22 mouse cellular contexts compared by ENCODE assay signal in genomic region chr10:94611228-94611968, GRCm38 (mm10).
DNase-seq lines count a peak whose midpoint lies in the region; ATAC-seq and TF ChIP-seq lines count a peak whose summit lies in the region.
"Had no signal": no experiment of that assay in that cellular context is flagged by ENCODE, and none has a peak within 500 bp of the region (broad histone marks: within the 10 kb centered on the region; RNA-seq: fewer than 3 reads in every experiment).

No protein-coding gene starts in this region.

- no peak for TF ChIP-seq CTCF in hindbrain, postnatal 0 days (IDR thresholded peaks at IDR 0.05; ENCODE audit: low read depth)

- H3K36me3 ChIP-seq in forebrain, embryonic 13.5 days (ENCODE audit: poor library complexity, severe bottlenecking) = no peaks in the 10 kb centered on the region
- H3K36me3 ChIP-seq in forebrain, embryonic 11.5 days (ENCODE audit: control insufficient read depth, insufficient read depth, low read length) = no peaks in the 10 kb centered on the region
- H3K36me3 ChIP-seq in hindbrain, postnatal 0 days (ENCODE audit: insufficient read depth, low read length) = no peaks in the 10 kb centered on the region
- H3K36me3 ChIP-seq in hindbrain, embryonic 13.5 days = no peaks in the 10 kb centered on the region
- H3K36me3 ChIP-seq in midbrain, embryonic 15.5 days (replicated peaks) = no peaks in the 10 kb centered on the region
- H3K36me3 ChIP-seq: embryonic facial prominence, embryonic 12.5 days; G1E; heart, embryonic 15.5 days; lung, embryonic 15.5 days; neural tube, embryonic 13.5 days had no signal

- ATAC-seq in forebrain, embryonic 13.5 days = no peak
- ATAC-seq in forebrain, embryonic 11.5 days (replicated peaks; ENCODE audit: low FRiP score) = no peak
- ATAC-seq in hindbrain, postnatal 0 days = peak; percentile 53; the same call in 1 of the 2 replicates
- ATAC-seq in hindbrain, embryonic 13.5 days (ENCODE audit: low FRiP score) = no peak
- peak; percentile 71 for ATAC-seq in midbrain, embryonic 15.5 days (replicated peaks)

- H3K4me2 ChIP-seq in forebrain, embryonic 13.5 days = no peak overlapping the region
- H3K4me2 ChIP-seq in forebrain, embryonic 11.5 days (ENCODE audit: low read depth, low read length, severe bottlenecking) = no peak overlapping the region
- H3K4me2 ChIP-seq in hindbrain, postnatal 0 days (ENCODE audit: low read depth, low read length) = peak overlapping the region; percentile 31; the same call in 1 of the 2 replicates
- H3K4me2 ChIP-seq in hindbrain, embryonic 13.5 days = no peak overlapping the region
- H3K4me2 ChIP-seq in midbrain, embryonic 15.5 days = peak overlapping the region; percentile 19; the same call in 1 of the 2 replicates
- H3K4me2 ChIP-seq: embryonic facial prominence, embryonic 12.5 days; heart, embryonic 15.5 days; liver, embryonic 11.5 days; lung, embryonic 15.5 days; neural tube, embryonic 13.5 days had no signal

- 66% methylated on average over 13 of the region's 13 CpGs for WGBS in forebrain, embryonic 13.5 days
- WGBS in forebrain, embryonic 11.5 days = 71% methylated on average over 13 of the region's 13 CpGs
- 30% methylated on average over 13 of the region's 13 CpGs for WGBS in hindbrain, postnatal 0 days
- WGBS in hindbrain, embryonic 13.5 days = 64% methylated on average over 13 of the region's 13 CpGs
- 23% methylated on average over 13 of the region's 13 CpGs for WGBS in midbrain, embryonic 15.5 days

- peak overlapping the region; percentile 54 for H3K27ac ChIP-seq in forebrain, embryonic 13.5 days
- no peak overlapping the region for H3K27ac ChIP-seq in forebrain, embryonic 11.5 days (ENCODE audit: low read depth, low read length)
- H3K27ac ChIP-seq in hindbrain, postnatal 0 days = peak overlapping the region; percentile 57
- no peak overlapping the region for H3K27ac ChIP-seq in hindbrain, embryonic 13.5 days
- peak overlapping the region; percentile 53; the same call in 1 of the 2 replicates for H3K27ac ChIP-seq in midbrain, embryonic 15.5 days
- H3K27ac ChIP-seq: embryonic facial prominence, embryonic 12.5 days; heart, embryonic 15.5 days; left cerebral cortex, adult 2 months; lung, embryonic 15.5 days; neural tube, embryonic 13.5 days had no signal

- H3K4me3 ChIP-seq in forebrain, embryonic 13.5 days = no peak overlapping the region
- H3K4me3 ChIP-seq in forebrain, embryonic 11.5 days (ENCODE audit: low read depth, low read length) = no peak overlapping the region
- no peak overlapping the region for H3K4me3 ChIP-seq in hindbrain, postnatal 0 days (ENCODE audit: low read length)
- H3K4me3 ChIP-seq in hindbrain, embryonic 13.5 days = no peak overlapping the region
- no peak overlapping the region for H3K4me3 ChIP-seq in midbrain, embryonic 15.5 days
- H3K4me3 ChIP-seq: embryonic facial prominence, embryonic 12.5 days; erythroblast, embryonic 14.5 days; heart, embryonic 15.5 days; left cerebral cortex, adult 2 months; lung, embryonic 15.5 days; neural tube, embryonic 13.5 days had no signal

- H3K9ac ChIP-seq in forebrain, embryonic 13.5 days = no peak overlapping the region
- H3K9ac ChIP-seq in forebrain, embryonic 11.5 days (ENCODE audit: low read length) = no peak overlapping the region
- no peak overlapping the region for H3K9ac ChIP-seq in hindbrain, postnatal 0 days (replicated peaks; ENCODE audit: low read length)
- H3K9ac ChIP-seq in hindbrain, embryonic 13.5 days = no peak overlapping the region
- H3K9ac ChIP-seq in midbrain, embryonic 15.5 days = no peak overlapping the region
- H3K9ac ChIP-seq: embryonic facial prominence, embryonic 12.5 days; heart, embryonic 15.5 days; lung, embryonic 15.5 days; neural tube, embryonic 13.5 days had no signal

- no peaks in the 10 kb centered on the region for H3K27me3 ChIP-seq in forebrain, embryonic 13.5 days
- no peaks in the 10 kb centered on the region for H3K27me3 ChIP-seq in forebrain, embryonic 11.5 days (ENCODE audit: control insufficient read depth, insufficient read depth, low read length)
- H3K27me3 ChIP-seq in hindbrain, postnatal 0 days (ENCODE audit: insufficient read depth, low read length) = no peaks in the 10 kb centered on the region
- H3K27me3 ChIP-seq in hindbrain, embryonic 13.5 days = 0 out of 2 replicates have a peak, but pooled peaks cover 4% of the 10 kb centered on the region
- H3K27me3 ChIP-seq in midbrain, embryonic 15.5 days (replicated peaks) = no peaks in the 10 kb centered on the region
- H3K27me3 ChIP-seq: embryonic facial prominence, embryonic 12.5 days; heart, embryonic 15.5 days; lung, embryonic 15.5 days; neural tube, embryonic 13.5 days had no signal

- no peaks in the 10 kb centered on the region for H3K9me3 ChIP-seq in forebrain, embryonic 13.5 days (replicated peaks)
- H3K9me3 ChIP-seq in forebrain, embryonic 11.5 days (ENCODE audit: control insufficient read depth, low read length) = no peaks in the 10 kb centered on the region
- H3K9me3 ChIP-seq in hindbrain, postnatal 0 days (ENCODE audit: low read length) = no peaks in the 10 kb centered on the region
- H3K9me3 ChIP-seq in hindbrain, embryonic 13.5 days = 0 out of 2 replicates have a peak, but pooled peaks cover 5% of the 10 kb centered on the region
- no peaks in the 10 kb centered on the region for H3K9me3 ChIP-seq in midbrain, embryonic 15.5 days
- H3K9me3 ChIP-seq: embryonic facial prominence, embryonic 12.5 days; G1E; heart, embryonic 15.5 days; lung, embryonic 15.5 days; neural tube, embryonic 13.5 days had no signal

- no peak for DNase-seq in forebrain, embryonic 11.5 days (ENCODE audit: low spot score)
- peak; percentile 73 for DNase-seq in hindbrain, postnatal 0 days (ENCODE audit: low spot score)
- DNase-seq in lung, postnatal 36 days = peak; percentile 28
- DNase-seq in lung, adult 18-20 months = no peak
- DNase-seq in kidney, postnatal 36 days = no peak
- DNase-seq: adrenal gland, postnatal 14 days; cerebellum, adult 8-10 months; gastrocnemius, postnatal 25 days; kidney, adult 11 months; right cerebral cortex, adult 18-20 months; thymus, postnatal 25 days had no signal

- H3K4me1 ChIP-seq in forebrain, embryonic 13.5 days = no peaks in the 10 kb centered on the region
- H3K4me1 ChIP-seq in forebrain, embryonic 11.5 days (replicated peaks; ENCODE audit: control insufficient read depth, insufficient read depth, low read length) = no peaks in the 10 kb centered on the region
- peaks cover 12% of the 10 kb centered on the region; the same call in 1 of the 2 replicates for H3K4me1 ChIP-seq in hindbrain, postnatal 0 days (ENCODE audit: insufficient read depth, low read length)
- H3K4me1 ChIP-seq in hindbrain, embryonic 13.5 days (replicated peaks) = peaks cover 9% of the 10 kb centered on the region; the same call in 1 of the 2 replicates
- H3K4me1 ChIP-seq in midbrain, embryonic 15.5 days = peaks cover 14% of the 10 kb centered on the region
- H3K4me1 ChIP-seq: embryonic facial prominence, embryonic 12.5 days; heart, embryonic 15.5 days; lung, embryonic 15.5 days; neural tube, embryonic 13.5 days had no signal

Comparison
In these comparisons a context has a peak if more than half of its experiments do, and no peak if none do; other contexts are left out.
1. ATAC-seq: peak in hindbrain, postnatal 0 days (single experiment) and midbrain, embryonic 15.5 days (single experiment); none in forebrain, embryonic 13.5 days (single experiment), forebrain, embryonic 11.5 days (single experiment) and hindbrain, embryonic 13.5 days (single experiment).
2. H3K27ac ChIP-seq: peak in forebrain, embryonic 13.5 days (single experiment), hindbrain, postnatal 0 days (single experiment) and midbrain, embryonic 15.5 days (single experiment); none in forebrain, embryonic 11.5 days (single experiment) and hindbrain, embryonic 13.5 days (single experiment).
3. H3K4me2 ChIP-seq: peak in hindbrain, postnatal 0 days (single experiment) and midbrain, embryonic 15.5 days (single experiment); none in forebrain, embryonic 13.5 days (single experiment), forebrain, embryonic 11.5 days (single experiment) and hindbrain, embryonic 13.5 days (single experiment).
4. DNase-seq: peak in hindbrain, postnatal 0 days (single experiment) and lung, postnatal 36 days (single experiment); none in forebrain, embryonic 11.5 days (single experiment), lung, adult 18-20 months (0 of 2) and kidney, postnatal 36 days (0 of 2).